In genomic region chr1:40224539-40225284, GRCm38 (mm10) we compare ENCODE assay signal across 8 mouse cellular contexts. TPM values are rescaled to one million over a fixed set of nuclear protein-coding genes. Genes with fewer than 3 reads are reported as not detected.
A peak's percentile ranks its signal among the peaks of the same experiment; 100 is the strongest.
DNase-seq lines count a peak whose midpoint lies in the region; ATAC-seq and TF ChIP-seq lines count a peak whose summit lies in the region.

TSS of gene Il1r1 (plus strand) at chr1:40225080.

- H3K4me3 ChIP-seq in liver, embryonic 14.5 days (ENCODE audit: insufficient read depth in 1 of 2, low read depth in 2 of 2, low read length in 2 of 2): peak within 1 kb of the TSS in 1 of 2 experiments; percentile 27; a peak in 1 of 4 replicates
- H3K4me3 ChIP-seq in small intestine, adult 2 months (ENCODE audit: low read depth, low read length): peak within 1 kb of the TSS; percentile 24

- no peaks in the 10 kb centered on the region for H3K9me3 ChIP-seq in liver, embryonic 14.5 days (ENCODE audit: control insufficient read depth, low read length)

- DNase-seq in right cerebral cortex, postnatal 14 days: peak; percentile 28
- DNase-seq in right cerebral cortex, postnatal 25 days: no peak
- DNase-seq in fat pad, adult 2 months (ENCODE audit: extremely low read depth, low read depth, low spot score): peak; percentile 34
- DNase-seq in heart, postnatal 4 days: peak; percentile 89
- no peak for DNase-seq in liver, embryonic 14.5 days (ENCODE audit: low read depth in 3 of 3, low spot score in 3 of 3)
- no peak for DNase-seq in frontal cortex, postnatal 25 days (ENCODE audit: low spot score in 2 of 2)
- DNase-seq in retina, embryonic 14.5 days (ENCODE audit: low spot score): no peak

- H3K27ac ChIP-seq in liver, embryonic 14.5 days: no peak within 1 kb of the TSS
- H3K27ac ChIP-seq in small intestine, adult 2 months (ENCODE audit: insufficient read depth, low read depth, low read length): 0 out of 2 replicates have a peak within 1 kb of the TSS, but pooled peaks have one; percentile 5

- peak within 1 kb of the TSS; percentile 8; the same call in 1 of the 2 replicates for H3K4me2 ChIP-seq in liver, embryonic 14.5 days (ENCODE audit: low read depth)

- peaks cover 15 to 31% of the 10 kb centered on the region in 2 experiments for H3K4me1 ChIP-seq in liver, embryonic 14.5 days (replicated peaks; ENCODE audit: control insufficient read depth in 2 of 2, insufficient read depth in 2 of 2, low read length in 1 of 2)
- no peaks in the 10 kb centered on the region; the same call in 1 of the 2 replicates for H3K4me1 ChIP-seq in small intestine, adult 2 months (ENCODE audit: control insufficient read depth, insufficient read depth, insufficient read length, low read length)

- TF ChIP-seq EP300 in liver, embryonic 14.5 days (IDR thresholded peaks at IDR 0.05; ENCODE audit: low read depth): no peak

- ATAC-seq in liver, embryonic 14.5 days (ENCODE audit: insufficient read depth): no peak

- WGBS in liver, embryonic 14.5 days (ENCODE audit: insufficient replicate concordance): 35% methylated on average over 12 of the region's 12 CpGs
- 20% methylated on average over 12 of the region's 12 CpGs for WGBS in small intestine, adult 2 months

- no peak within 1 kb of the TSS for H3K9ac ChIP-seq in liver, embryonic 14.5 days (replicated peaks)

- TF ChIP-seq CTCF in liver, embryonic 14.5 days (IDR thresholded peaks at IDR 0.05; ENCODE audit: low read depth): no peak
- TF ChIP-seq CTCF in small intestine, adult 2 months (IDR thresholded peaks at IDR 0.05; ENCODE audit: extremely low read depth, insufficient read length, insufficient replicate concordance, low read depth, low read length): no peak

- no peak for TF ChIP-seq POLR2A in small intestine, adult 2 months (IDR thresholded peaks at IDR 0.05; ENCODE audit: low read depth, low read length)

- H3K36me3 ChIP-seq in liver, embryonic 14.5 days (replicated peaks; ENCODE audit: control insufficient read depth, insufficient read depth, low read depth): no peaks in the 10 kb centered on the region
- no peaks in the 10 kb centered on the region for H3K36me3 ChIP-seq in small intestine, adult 2 months (ENCODE audit: control insufficient read depth, insufficient read depth, low read length)

- H3K27me3 ChIP-seq in liver, embryonic 14.5 days (ENCODE audit: control insufficient read depth, insufficient read depth, low read length): no peaks in the 10 kb centered on the region
- H3K27me3 ChIP-seq in small intestine, adult 2 months (ENCODE audit: control insufficient read depth, insufficient read depth, low read length): no peaks in the 10 kb centered on the region

RNA-seq across cellular contexts. Expression of gene Il1r1, which starts in this region (rescaled TPM):
- 1 to 10 TPM; 9.8 TPM for total RNA-seq in heart, postnatal 4 days (2021)
- polyA plus RNA-seq in liver, embryonic 14.5 days (2012; rRNA removed): 2.7 and 2.9 TPM in 2 replicates
- polyA plus RNA-seq in liver, embryonic 14.5 days (2014; fragmentation: Nextera tagmentation; extraction: Ambion mirVana): 9.2 and 9.9 TPM in 2 replicates
- 0.99 and 2.8 TPM in 2 replicates for polyA plus RNA-seq in small intestine, adult 2 months (2012; rRNA removed)

Comparison
In these comparisons a context has a peak if more than half of its experiments do, and no peak if none do; other contexts are left out.
1. DNase-seq: peak in right cerebral cortex, postnatal 14 days (single experiment), fat pad, adult 2 months (single experiment) and heart, postnatal 4 days (single experiment); none in right cerebral cortex, postnatal 25 days (single experiment), liver, embryonic 14.5 days (0 of 3), frontal cortex, postnatal 25 days (0 of 2) and retina, embryonic 14.5 days (single experiment).